Mouse (Mus musculus) embryonic facial prominence, embryonic 15.5 days (tissue): ENCODE data around the gene Zmat3. TPM values are rescaled to one million over a fixed set of nuclear protein-coding genes. Genes with fewer than 3 reads are reported as not detected.

Experiments
- ATAC-seq: fragments of 200-750 bp; cut with Nextera tagmentation; 2 replicates; pipeline ENCODE4 v1.8.0; 2017; ENCODE audit warnings: low read depth, moderate TSS enrichment; ENCODE audit not compliant: insufficient number of reproducible peaks, low FRiP score, low TSS enrichment
- H3K27ac ChIP-seq: fragments of 300-500 bp; sonication (generic); replicated peaks from 2 replicates; pipeline ENCODE4 v1.5.1; 2015; ENCODE audit warnings: mild to moderate bottlenecking, inconsistent platforms
- H3K27me3 ChIP-seq: fragments of 300-500 bp; sonication (generic); 2 replicates; pipeline ENCODE4 v1.6.1; 2015; ENCODE audit warnings: inconsistent platforms
- H3K36me3 ChIP-seq: fragments of 300-500 bp; sonication (generic); 2 replicates; pipeline ENCODE4 v1.6.1; 2015; ENCODE audit warnings: mild to moderate bottlenecking, inconsistent platforms
- H3K4me1 ChIP-seq: fragments of 300-500 bp; sonication (generic); 2 replicates; pipeline ENCODE4 v1.6.1; 2015; ENCODE audit warnings: inconsistent platforms
- H3K4me2 ChIP-seq: fragments of 300-500 bp; sonication (generic); replicated peaks from 2 replicates; pipeline ENCODE4 v1.6.1; 2015; ENCODE audit warnings: mild to moderate bottlenecking, inconsistent platforms
- H3K4me3 ChIP-seq: fragments of 300-500 bp; sonication (generic); replicated peaks from 2 replicates; pipeline ENCODE4 v1.5.1; 2015; ENCODE audit warnings: mild to moderate bottlenecking, inconsistent platforms
- H3K9ac ChIP-seq: fragments of 300-500 bp; sonication (generic); 2 replicates; pipeline ENCODE4 v1.6.1; 2015; ENCODE audit warnings: inconsistent platforms
- H3K9me3 ChIP-seq: fragments of 300-500 bp; sonication (generic); replicated peaks from 2 replicates; pipeline ENCODE4 v1.6.1; 2016; ENCODE audit warnings: inconsistent platforms
- WGBS: fragments of 180-500 bp; shearing (Covaris S2); methylation state at CpG from one replicate; pipeline ENCODE4 v1.1.7; 2015; 5-methylcytosine and 5-hydroxymethylcytosine counted together
- polyA plus RNA-seq: library from polyadenylated mRNA; unstranded; fragments of >200 nt; fragmentation: Nextera tagmentation; extraction: Ambion mirVana; gene quantifications from 2 replicates; pipeline ENCODE4 v1.2.1, GENCODE M21; 2015

Zmat3 gene
- 4.7 and 4.8 TPM in 2 replicates for polyA plus RNA-seq

DNA sequence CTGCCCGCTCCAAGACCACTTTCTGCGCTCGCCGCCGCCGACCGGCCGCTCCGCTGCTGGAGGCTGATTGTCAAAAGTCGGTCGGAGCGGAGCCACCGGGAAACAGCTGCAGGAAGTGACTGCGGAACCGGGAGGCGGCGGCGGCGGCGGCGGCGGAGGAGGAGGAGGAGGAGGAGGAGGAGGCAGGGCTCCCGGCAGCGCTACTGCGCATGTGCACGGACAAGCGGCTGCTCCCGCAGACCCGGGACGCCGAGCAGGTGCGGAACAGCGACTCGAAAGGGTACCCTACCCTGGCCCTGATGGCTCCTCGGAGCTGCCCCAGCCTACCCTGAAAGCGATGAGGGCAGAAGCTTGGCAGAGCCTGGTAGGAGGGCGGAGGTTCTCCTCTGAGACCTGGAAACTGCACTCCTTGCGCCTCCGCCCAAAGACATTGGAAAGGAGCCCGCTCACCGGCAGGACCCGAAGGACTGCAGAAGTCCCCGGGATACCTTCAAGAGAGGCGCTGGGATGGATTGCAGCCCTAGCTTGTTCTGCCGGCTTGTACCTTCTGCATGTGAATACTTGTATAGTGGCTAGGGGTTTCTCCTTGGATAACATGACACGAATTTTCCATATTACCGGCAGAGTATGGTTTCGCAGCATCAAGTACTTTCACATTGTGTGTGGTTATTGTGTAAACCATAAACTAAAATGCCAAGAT, at the start of gene Zmat3:
Zmat3 (minus strand) TSS at position 469 of the 700 bp plus-strand sequence.
- peak within 1 kb of the TSS; percentile 91 for H3K4me3 ChIP-seq
- peaks cover 11% of the 10 kb centered on the region for H3K4me1 ChIP-seq
- peak; percentile 61; the same call in 1 of the 2 replicates for ATAC-seq
- H3K36me3 ChIP-seq: no peaks in the 10 kb centered on the region
- peak within 1 kb of the TSS; percentile 75 for H3K27ac ChIP-seq
- 2% methylated on average over 35 of the region's 48 CpGs for WGBS
- H3K9ac ChIP-seq: peak within 1 kb of the TSS; percentile 70
- H3K27me3 ChIP-seq: no peaks in the 10 kb centered on the region
- H3K9me3 ChIP-seq: no peaks in the 10 kb centered on the region
- H3K4me2 ChIP-seq: peak within 1 kb of the TSS; percentile 87

DNA sequence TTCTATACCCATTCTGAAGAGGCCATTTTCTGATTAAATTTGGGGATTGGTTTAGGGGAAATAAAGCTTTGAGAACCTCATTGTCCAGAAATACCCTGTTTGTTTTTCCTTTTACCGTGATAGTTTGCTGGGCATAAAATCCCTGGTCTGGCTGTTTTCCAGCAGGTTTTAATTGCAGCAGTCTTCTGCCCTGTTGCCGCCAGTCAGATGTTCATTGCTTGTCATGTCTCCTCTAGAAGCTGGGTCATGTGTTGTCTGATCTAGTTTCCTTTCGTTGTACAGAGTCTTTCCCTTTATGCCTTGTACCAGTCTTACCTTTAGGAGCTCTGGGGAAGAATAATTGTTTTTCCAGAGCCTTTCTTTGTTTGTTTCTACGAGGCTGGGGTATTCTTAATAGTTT, 48.6 kb upstream of the Zmat3 start:
- no peak overlapping the region for H3K9ac ChIP-seq
- no peak overlapping the region for H3K27ac ChIP-seq
- no peak for ATAC-seq
- H3K27me3 ChIP-seq: no peaks in the 10 kb centered on the region
- H3K4me2 ChIP-seq: no peak overlapping the region
- 31% methylated on average over 4 of the region's 4 CpGs for WGBS
- peaks cover 41% of the 10 kb centered on the region for H3K4me1 ChIP-seq
- H3K9me3 ChIP-seq: no peaks in the 10 kb centered on the region
- no peaks in the 10 kb centered on the region for H3K36me3 ChIP-seq
- H3K4me3 ChIP-seq: no peak overlapping the region

GRCm38 (mm10) chr3:32412502-32413044, 46.8 kb upstream of the Zmat3 start:
- Histone ChIP-seq H3K4me3 (no peak overlapping the region), H3K4me1 (peaks cover 44% of the 10 kb centered on the region), H3K4me2 (no peak overlapping the region), H3K9ac (no peak overlapping the region), H3K36me3 (no peaks in the 10 kb centered on the region; the same call in 1 of the 2 replicates), H3K27ac (no peak overlapping the region), H3K27me3 (no peaks in the 10 kb centered on the region), H3K9me3 (no peaks in the 10 kb centered on the region)
- no peak for ATAC-seq
- WGBS: 53% methylated on average over 7 of the region's 7 CpGs

GRCm38 (mm10) chr3:32408811-32409273, 43.0 kb upstream of the Zmat3 start:
- Histone ChIP-seq H3K4me1 (peaks cover 28% of the 10 kb centered on the region), H3K4me2 (no peak overlapping the region), H3K9me3 (no peaks in the 10 kb centered on the region), H3K9ac (no peak overlapping the region), H3K27ac (no peak overlapping the region), H3K27me3 (no peaks in the 10 kb centered on the region), H3K36me3 (no peaks in the 10 kb centered on the region; the same call in 1 of the 2 replicates), H3K4me3 (no peak overlapping the region)
- ATAC-seq: no peak
- 81% methylated on average over 3 of the region's 3 CpGs for WGBS

GRCm38 (mm10) chr3:32406804-32407203, 41.0 kb upstream of the Zmat3 start:
- WGBS: 86% methylated on average over 6 of the region's 6 CpGs
- H3K4me2 ChIP-seq: no peak overlapping the region
- H3K9ac ChIP-seq: no peak overlapping the region
- H3K36me3 ChIP-seq: no peaks in the 10 kb centered on the region; the same call in 1 of the 2 replicates
- H3K4me1 ChIP-seq: peaks cover 25% of the 10 kb centered on the region
- no peaks in the 10 kb centered on the region for H3K9me3 ChIP-seq
- H3K27me3 ChIP-seq: no peaks in the 10 kb centered on the region
- no peak overlapping the region for H3K27ac ChIP-seq
- no peak for ATAC-seq
- no peak overlapping the region for H3K4me3 ChIP-seq

- Histone ChIP-seq H3K36me3 (no peaks in the 10 kb centered on the region; the same call in 1 of the 2 replicates), H3K9me3 (no peaks in the 10 kb centered on the region), H3K4me1 (peaks cover 28% of the 10 kb centered on the region), H3K9ac (no peak overlapping the region), H3K4me3 (no peak overlapping the region), H3K27ac (no peak overlapping the region), H3K4me2 (no peak overlapping the region), H3K27me3 (no peaks in the 10 kb centered on the region)
- 72% methylated on average over 1 of the region's 1 CpGs for WGBS
- ATAC-seq: no peak
These were observed 39.9 kb upstream of the Zmat3 start for GRCm38 (mm10) chr3:32405699-32406098.

DNA sequence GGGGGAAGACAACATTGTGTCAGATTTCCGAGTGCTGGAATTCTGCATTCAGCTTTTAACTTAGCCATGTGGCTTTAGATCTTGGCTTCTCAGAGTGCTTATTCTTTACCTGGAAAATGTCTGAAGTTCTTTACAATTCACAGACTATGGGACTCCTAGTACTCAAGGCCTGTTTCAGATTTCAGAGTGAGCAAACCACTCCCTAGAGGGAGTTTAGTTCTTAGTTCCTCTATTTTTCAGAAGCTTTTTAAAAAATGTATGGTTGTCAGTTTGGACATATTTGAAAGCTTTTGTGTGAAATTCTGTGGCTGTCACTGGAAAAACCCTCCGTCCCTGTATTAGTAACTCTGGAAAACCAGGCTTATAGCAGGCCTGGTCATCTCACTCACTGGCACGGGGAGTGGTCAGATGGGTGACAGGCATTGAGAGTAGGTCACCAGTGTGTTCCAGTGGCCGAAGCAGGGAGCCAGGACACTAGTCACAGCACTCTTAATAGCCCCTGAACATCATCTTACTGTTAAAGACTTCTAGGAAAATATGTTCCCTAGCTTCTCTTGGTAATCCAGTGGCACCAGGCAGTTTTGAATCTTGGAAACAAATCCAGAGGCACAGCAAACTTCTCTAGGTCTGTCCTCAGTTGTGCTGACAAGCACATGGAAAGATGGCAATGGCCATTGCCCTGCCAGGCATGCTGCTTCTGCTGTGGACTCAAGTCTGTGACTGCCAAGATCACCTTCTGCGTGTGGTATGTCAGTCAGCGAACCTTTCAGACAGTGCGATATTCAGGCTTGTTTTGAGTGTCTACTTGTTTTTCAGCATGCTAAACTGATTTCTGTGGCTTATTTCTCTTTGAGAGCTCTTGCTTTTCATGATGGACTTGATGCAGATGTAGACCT, 37.4 kb upstream of the Zmat3 start:
- H3K4me2 ChIP-seq: no peak overlapping the region
- no peak overlapping the region for H3K27ac ChIP-seq
- H3K9ac ChIP-seq: no peak overlapping the region
- ATAC-seq: no peak
- 62% methylated on average over 7 of the region's 7 CpGs for WGBS
- no peaks in the 10 kb centered on the region for H3K9me3 ChIP-seq
- H3K27me3 ChIP-seq: no peaks in the 10 kb centered on the region
- no peaks in the 10 kb centered on the region for H3K36me3 ChIP-seq
- no peak overlapping the region for H3K4me3 ChIP-seq
- peaks cover 45% of the 10 kb centered on the region for H3K4me1 ChIP-seq

DNA sequence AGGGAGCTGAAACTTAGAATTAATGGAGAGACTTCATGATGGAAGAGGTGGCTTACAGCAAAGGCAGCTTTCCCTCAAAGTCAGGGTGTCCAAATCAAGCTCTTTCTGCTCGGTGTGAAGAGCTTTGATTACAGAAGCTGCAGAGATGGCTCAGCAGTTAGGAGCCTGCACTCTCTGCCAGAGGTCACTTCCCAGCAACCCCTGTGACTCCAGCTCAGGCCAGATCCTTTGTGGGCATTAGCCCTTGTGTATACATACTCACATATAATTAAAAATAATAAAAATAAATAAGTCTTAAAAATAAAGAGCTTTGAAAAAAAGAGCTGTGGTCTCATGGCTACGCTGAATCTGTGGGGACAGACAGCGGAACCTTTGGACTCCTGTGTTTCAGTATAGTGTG, 35.8 kb upstream of the Zmat3 start:
- Histone ChIP-seq H3K27ac (no peak overlapping the region), H3K27me3 (no peaks in the 10 kb centered on the region), H3K9ac (no peak overlapping the region), H3K4me1 (peaks cover 45% of the 10 kb centered on the region), H3K9me3 (no peaks in the 10 kb centered on the region), H3K4me2 (no peak overlapping the region), H3K4me3 (no peak overlapping the region), H3K36me3 (no peaks in the 10 kb centered on the region)
- WGBS: 74% methylated on average over 3 of the region's 3 CpGs
- no peak for ATAC-seq

DNA sequence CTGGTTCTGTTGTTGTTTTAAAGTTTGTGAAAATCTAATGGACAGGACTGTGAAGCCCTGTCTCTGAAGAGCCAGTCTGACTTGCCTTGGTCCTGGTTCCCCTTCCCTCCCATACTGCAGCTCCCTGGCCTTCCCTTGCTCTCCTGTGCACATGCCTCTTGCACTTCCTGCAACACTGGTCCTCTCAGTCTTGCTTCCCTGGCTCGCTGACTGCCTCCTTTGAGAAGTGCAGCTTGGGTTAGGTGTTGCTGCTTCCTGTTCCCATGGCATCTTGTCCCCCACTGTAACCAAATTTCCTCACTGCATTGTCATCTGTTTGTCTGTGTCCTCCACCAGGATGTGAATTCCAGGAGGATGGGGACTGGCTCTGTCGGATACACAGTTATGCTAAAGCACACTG, 34.1 kb upstream of the Zmat3 start:
- ATAC-seq: no peak
- H3K4me2 ChIP-seq: no peak overlapping the region
- WGBS: 19% methylated on average over 2 of the region's 2 CpGs
- H3K27me3 ChIP-seq: no peaks in the 10 kb centered on the region
- H3K4me1 ChIP-seq: peaks cover 45% of the 10 kb centered on the region
- no peak overlapping the region for H3K4me3 ChIP-seq
- no peak overlapping the region for H3K27ac ChIP-seq
- H3K9me3 ChIP-seq: no peaks in the 10 kb centered on the region
- H3K9ac ChIP-seq: no peak overlapping the region
- no peaks in the 10 kb centered on the region for H3K36me3 ChIP-seq

GRCm38 (mm10) chr3:32399381-32399780, 33.6 kb upstream of the Zmat3 start:
- no peak for ATAC-seq
- no peaks in the 10 kb centered on the region for H3K36me3 ChIP-seq
- no peaks in the 10 kb centered on the region for H3K27me3 ChIP-seq
- H3K9me3 ChIP-seq: no peaks in the 10 kb centered on the region
- H3K4me1 ChIP-seq: peaks cover 42% of the 10 kb centered on the region
- 31% methylated on average over 4 of the region's 4 CpGs for WGBS
- no peak overlapping the region for H3K9ac ChIP-seq
- no peak overlapping the region for H3K4me3 ChIP-seq
- no peak overlapping the region for H3K4me2 ChIP-seq
- H3K27ac ChIP-seq: no peak overlapping the region

GRCm38 (mm10) chr3:32398623-32399022, 32.8 kb upstream of the Zmat3 start:
- Histone ChIP-seq H3K27ac (no peak overlapping the region), H3K9me3 (no peaks in the 10 kb centered on the region), H3K9ac (no peak overlapping the region), H3K4me2 (peak overlapping the region; percentile 63), H3K4me1 (peaks cover 39% of the 10 kb centered on the region), H3K27me3 (no peaks in the 10 kb centered on the region), H3K4me3 (peak overlapping the region; percentile 89; the same call in 1 of the 2 replicates), H3K36me3 (no peaks in the 10 kb centered on the region)
- no peak for ATAC-seq
- 16% methylated on average over 4 of the region's 4 CpGs for WGBS
